Mouse (Mus musculus): ENCODE results near the gene Faah. TPM values are rescaled to one million over a fixed set of nuclear protein-coding genes. Genes with fewer than 3 reads are reported as not detected.

Gene Faah
- total and polyA plus RNA-seq, 3 experiments = 3.4 to 15.1 (median 13.3) TPM

GRCm38 (mm10) chr4:115987436-115987835, 30.3 kb downstream of the Faah start:
- no peak overlapping the region for H3K27ac ChIP-seq (ENCODE audit: insufficient read depth, low read depth)
- in situ Hi-C loops (cut with MboI; ENCODE audit: low pct_ligation_motif_present, low pct_unique_long_range_greater_than_20kb, low sequenced_read_pairs) (no loop called here), dilution Hi-C loops (cut with MboI; ENCODE audit: extremely low pct_ligation_motif_present, extremely low pct_unique_long_range_greater_than_20kb, low sequenced_read_pairs) (no loop called here)
- H3K79me2 ChIP-seq (replicated peaks; ENCODE audit: control insufficient read depth, extremely low read depth, insufficient read depth, poor library complexity, severe bottlenecking) = no peaks in the 10 kb centered on the region
- TF ChIP-seq USF1 (IDR thresholded peaks at IDR 0.05; ENCODE audit: low read depth, low read length) (no peak), POLR2A (IDR thresholded peaks at IDR 0.05; ENCODE audit: low read depth, low read length) (no peak), USF2 (conservative IDR thresholded peaks at IDR 0.05; ENCODE audit: low read depth, low read length) (no peak), POLR2AphosphoS2 (IDR thresholded peaks at IDR 0.05; ENCODE audit: low read depth, low read length) (no peak), CHD2 (IDR thresholded peaks at IDR 0.05; ENCODE audit: low read length) (no peak), HCFC1 (IDR thresholded peaks at IDR 0.05; ENCODE audit: low read depth, low read length) (no peak), ZMIZ1 (IDR thresholded peaks at IDR 0.05; ENCODE audit: low read depth, low read length) (no peak), CTCF (conservative IDR thresholded peaks at IDR 0.05 in 1 of 2, IDR thresholded peaks at IDR 0.05 in 1 of 2; ENCODE audit: low read depth in 2 of 2, low read length in 2 of 2) (no peak), ETS1 (conservative IDR thresholded peaks at IDR 0.05; ENCODE audit: low read depth, low read length) (no peak), SMC3 (IDR thresholded peaks at IDR 0.05; ENCODE audit: low read depth, low read length) (no peak), MXI1 (IDR thresholded peaks at IDR 0.05; ENCODE audit: low read depth, low read length) (no peak), UBTF (IDR thresholded peaks at IDR 0.05; ENCODE audit: low read depth, low read length) (no peak), TBP (conservative IDR thresholded peaks at IDR 0.05; ENCODE audit: low read depth, low read length) (no peak), MYC (IDR thresholded peaks at IDR 0.05; ENCODE audit: low read depth, low read length) (no peak), ZNF384 (IDR thresholded peaks at IDR 0.05; ENCODE audit: low read depth, low read length) (no peak), IRF4 (IDR thresholded peaks at IDR 0.05; ENCODE audit: low read depth, low read length) (no peak), MEF2A (IDR thresholded peaks at IDR 0.05; ENCODE audit: borderline replicate concordance, low read depth, low read length) (no peak), ZC3H11A (IDR thresholded peaks at IDR 0.05; ENCODE audit: low read depth, low read length) (no peak), RCOR1 (conservative IDR thresholded peaks at IDR 0.05; ENCODE audit: low read depth, low read length) (no peak), MAX (IDR thresholded peaks at IDR 0.05; ENCODE audit: low read length) (no peak)
- peaks cover 3% of the 10 kb centered on the region for H3K27me3 ChIP-seq (replicated peaks)
- DNase-seq (ENCODE audit: extremely low read depth) = no peak
- no peak overlapping the region for H3K4me2 ChIP-seq (ENCODE audit: insufficient read depth, low read depth, poor library complexity, severe bottlenecking)
- H3K9ac ChIP-seq (ENCODE audit: insufficient read depth, low read depth) = no peak overlapping the region
- H3K9me3 ChIP-seq (replicated peaks; ENCODE audit: low read length) = peaks cover 13% of the 10 kb centered on the region
- peaks cover 3 to 10% of the 10 kb centered on the region in 2 experiments; a peak in 2 of 4 replicates for H3K4me1 ChIP-seq (ENCODE audit: control insufficient read depth in 1 of 2, insufficient read depth in 2 of 2)
- no peak overlapping the region for H3K4me3 ChIP-seq (replicated peaks in 1 of 3; ENCODE audit: low read depth in 2 of 3, low read length in 2 of 3, poor library complexity in 1 of 3)
- H3K36me3 ChIP-seq (replicated peaks in 1 of 2; ENCODE audit: control insufficient read depth in 1 of 2, insufficient read depth in 1 of 2, low read length in 1 of 2) = no peaks in the 10 kb centered on the region

DNA sequence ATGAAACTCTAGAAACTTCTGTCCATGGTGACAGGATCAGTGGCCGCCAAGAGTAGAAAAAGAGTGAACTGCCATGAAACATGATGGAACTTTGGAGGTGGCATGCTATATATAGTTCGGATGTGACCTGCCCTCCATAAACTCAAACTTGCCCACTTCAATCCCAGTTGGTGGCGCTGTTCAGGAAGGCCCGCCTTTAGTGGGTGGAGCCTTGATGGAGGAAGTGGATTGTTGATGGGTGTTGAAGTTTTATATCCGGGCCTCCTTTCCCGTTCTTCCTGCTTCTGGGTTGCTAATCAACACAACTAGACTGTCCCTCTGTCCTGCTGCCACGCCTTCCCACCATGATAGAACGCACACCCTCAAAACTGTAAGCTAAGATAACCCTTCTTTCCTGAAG, 32.8 kb downstream of the Faah start:
- no peaks in the 10 kb centered on the region for H3K79me2 ChIP-seq (replicated peaks; ENCODE audit: control insufficient read depth, extremely low read depth, insufficient read depth, poor library complexity, severe bottlenecking)
- peaks cover 3 to 16% of the 10 kb centered on the region in 2 experiments; a peak in 2 of 4 replicates for H3K4me1 ChIP-seq (ENCODE audit: control insufficient read depth in 1 of 2, insufficient read depth in 2 of 2)
- in situ Hi-C loops (cut with MboI; ENCODE audit: low pct_ligation_motif_present, low pct_unique_long_range_greater_than_20kb, low sequenced_read_pairs) (loop anchor here (5.0 kb wide), 1 partner anchor 78 kb away; no protein-coding TSS in a partner anchor), dilution Hi-C loops (cut with MboI; ENCODE audit: extremely low pct_ligation_motif_present, extremely low pct_unique_long_range_greater_than_20kb, low sequenced_read_pairs) (no loop called here)
- peaks cover 12% of the 10 kb centered on the region for H3K27me3 ChIP-seq (replicated peaks)
- H3K9me3 ChIP-seq (replicated peaks; ENCODE audit: low read length) = no peaks in the 10 kb centered on the region
- no peak overlapping the region for H3K27ac ChIP-seq (ENCODE audit: insufficient read depth, low read depth)
- TF ChIP-seq POLR2A (IDR thresholded peaks at IDR 0.05; ENCODE audit: low read depth, low read length) (peak; percentile 61), USF2 (conservative IDR thresholded peaks at IDR 0.05; ENCODE audit: low read depth, low read length) (no peak), JUND (conservative IDR thresholded peaks at IDR 0.05; ENCODE audit: low read depth, low read length) (no peak), CHD2 (IDR thresholded peaks at IDR 0.05; ENCODE audit: low read length) (no peak), MEF2A (IDR thresholded peaks at IDR 0.05; ENCODE audit: borderline replicate concordance, low read depth, low read length) (peak; percentile 88), TBP (conservative IDR thresholded peaks at IDR 0.05; ENCODE audit: low read depth, low read length) (0 out of 2 replicates have a peak, but pooled peaks have one; percentile 30), NELFE (IDR thresholded peaks at IDR 0.05; ENCODE audit: low read depth, low read length) (peak; percentile 29), MXI1 (IDR thresholded peaks at IDR 0.05; ENCODE audit: low read depth, low read length) (0 out of 2 replicates have a peak, but pooled peaks have one; percentile 61), RAD21 (IDR thresholded peaks at IDR 0.05; ENCODE audit: low read depth, low read length) (no peak), CTCF (conservative IDR thresholded peaks at IDR 0.05 in 1 of 2, IDR thresholded peaks at IDR 0.05 in 1 of 2; ENCODE audit: low read depth in 2 of 2, low read length in 2 of 2) (peak in 1 of 2 experiments; percentile 63; a peak in 2 of 4 replicates), TCF12 (IDR thresholded peaks at IDR 0.05; ENCODE audit: low read depth, low read length) (peak; percentile 44; the same call in 1 of the 2 replicates), HCFC1 (IDR thresholded peaks at IDR 0.05; ENCODE audit: low read depth, low read length) (peak; percentile 77), ELF1 (IDR thresholded peaks at IDR 0.05; ENCODE audit: low read depth, low read length) (peak; percentile 90), SIN3A (IDR thresholded peaks at IDR 0.05; ENCODE audit: low read length) (peak; percentile 70; the same call in 1 of the 2 replicates), PAX5 (IDR thresholded peaks at IDR 0.05; ENCODE audit: low read length) (no peak)
- peak overlapping the region in 2 of 3 experiments; percentile 49 to 62 for H3K4me3 ChIP-seq (replicated peaks in 1 of 3; ENCODE audit: low read depth in 2 of 3, low read length in 2 of 3, poor library complexity in 1 of 3)
- H3K36me3 ChIP-seq (replicated peaks in 1 of 2; ENCODE audit: control insufficient read depth in 1 of 2, insufficient read depth in 1 of 2, low read length in 1 of 2) = no peaks in the 10 kb centered on the region
- DNase-seq (ENCODE audit: extremely low read depth) = peak; percentile 94
- no peak overlapping the region; the same call in 1 of the 2 replicates for H3K9ac ChIP-seq (ENCODE audit: insufficient read depth, low read depth)
- H3K4me2 ChIP-seq (ENCODE audit: insufficient read depth, low read depth, poor library complexity, severe bottlenecking) = peak overlapping the region; percentile 52; the same call in 1 of the 2 replicates
